23 mouse cellular contexts compared by ENCODE assay signal in genomic region chr12:55565206-55565605, GRCm38 (mm10). TPM values are rescaled to one million over a fixed set of nuclear protein-coding genes. Genes with fewer than 3 reads are reported as not detected.
DNase-seq lines count a peak whose midpoint lies in the region; ATAC-seq and TF ChIP-seq lines count a peak whose summit lies in the region.
"Had no signal": no experiment of that assay in that cellular context is flagged by ENCODE, and none has a peak within 500 bp of the region (broad histone marks: within the 10 kb centered on the region; RNA-seq: fewer than 3 reads in every experiment).

Gene Aldoart2, plus strand, starts transcription at chr12:55565239.

- ATAC-seq in erythroblast, adult 5-6 weeks (replicated peaks; ENCODE audit: low FRiP score, poor library complexity, severe bottlenecking): no peak
- ATAC-seq: CD4-positive, CD25-positive, alpha-beta regulatory T cell, adult 4 months; forebrain, embryonic 13.5 days; forebrain, postnatal 0 days; intestine, embryonic 16.5 days had no signal

- TF ChIP-seq CTCF in testis, adult 2 months (IDR thresholded peaks at IDR 0.05; ENCODE audit: control insufficient read depth, insufficient read depth, insufficient replicate concordance, low read depth, low read length): no peak

- H3K36me3 ChIP-seq in testis, adult 2 months (ENCODE audit: control insufficient read depth, insufficient read depth, low read length): no peaks in the 10 kb centered on the region
- H3K36me3 ChIP-seq: embryonic facial prominence, embryonic 13.5 days; heart, embryonic 12.5 days; hindbrain, embryonic 15.5 days had no signal

- peak; percentile 83; the same call in 1 of the 2 replicates for TF ChIP-seq POLR2A in testis, adult 2 months (IDR thresholded peaks at IDR 0.05; ENCODE audit: control insufficient read depth, low read depth, low read length)

- peak; percentile 56 to 62 for DNase-seq in cerebellum, postnatal 10 days
- no peak for DNase-seq in cerebellum, adult 8-10 months
- DNase-seq in layer of hippocampus, postnatal 10 days (ENCODE audit: low spot score in 2 of 2): peak; percentile 17 to 36
- no peak for DNase-seq in layer of hippocampus, adult 9-11 months
- no peak for DNase-seq in testis, postnatal 10 days (ENCODE audit: low spot score)
- DNase-seq: adrenal gland, adult 2 months; adrenal gland, postnatal 25 days; B cell, adult 2 months; cerebellum, adult 9-10 months; forebrain, postnatal 0 days; gastrocnemius, postnatal 14 days had no signal

- H3K4me1 ChIP-seq in testis, adult 2 months (ENCODE audit: control insufficient read depth, insufficient read depth, low read length): peaks cover 16% of the 10 kb centered on the region
- H3K4me1 ChIP-seq: embryonic facial prominence, embryonic 13.5 days; heart, embryonic 12.5 days; hindbrain, embryonic 15.5 days had no signal

- H3K27me3 ChIP-seq in testis, adult 2 months (ENCODE audit: control insufficient read depth, insufficient read depth, low read length): no peaks in the 10 kb centered on the region
- H3K27me3 ChIP-seq: embryonic facial prominence, embryonic 13.5 days; forebrain, embryonic 13.5 days; heart, embryonic 12.5 days; hindbrain, embryonic 15.5 days had no signal

- H3K4me3 ChIP-seq in testis, adult 2 months (ENCODE audit: control insufficient read depth, low read depth, low read length): peak within 1 kb of the TSS; percentile 89
- H3K4me3 ChIP-seq: embryonic facial prominence, embryonic 13.5 days; forebrain, embryonic 13.5 days; heart, embryonic 12.5 days; hindbrain, embryonic 15.5 days had no signal

- no peak within 1 kb of the TSS for H3K27ac ChIP-seq in testis, adult 2 months (ENCODE audit: control insufficient read depth, insufficient read depth, low read depth, low read length)
- H3K27ac ChIP-seq: embryonic facial prominence, embryonic 13.5 days; forebrain, embryonic 13.5 days; hindbrain, embryonic 15.5 days had no signal

RNA-seq across cellular contexts. Expression of gene Aldoart2, which starts in this region (rescaled TPM):
- total RNA-seq in layer of hippocampus, postnatal 10 days (2021): under 1 TPM in 1 of 2 experiments, not detected in 1; 0.33 TPM
- 375 and 376 TPM in 2 replicates for polyA plus RNA-seq in testis, adult 2 months (2012; rRNA removed)
- total RNA-seq in erythroblast, adult 5-6 weeks (2015; ENCODE audit: low replicate concordance): not detected in 2 replicates
- total RNA-seq in erythroblast, adult 5-6 weeks (2017; ENCODE audit: low replicate concordance): not detected in 2 replicates
- total RNA-seq: adrenal gland, postnatal 25 days; forebrain, postnatal 0 days; heart, postnatal 25 days; MEL had no signal
- polyA plus RNA-seq: adrenal gland, adult 2 months; cortical plate, adult 2 months; embryonic facial prominence, embryonic 13.5 days; forebrain, embryonic 13.5 days; heart, embryonic 12.5 days; hindbrain, embryonic 11.5 days; hindbrain, embryonic 15.5 days; intestine, embryonic 16.5 days had no signal

Comparison
In these comparisons a context has a peak if more than half of its experiments do, and no peak if none do; other contexts are left out.
1. DNase-seq: peak in cerebellum, postnatal 10 days (2 of 2); none in cerebellum, adult 8-10 months (single experiment), layer of hippocampus, adult 9-11 months (single experiment) and testis, postnatal 10 days (single experiment).
2. Peak in DNase-seq in layer of hippocampus, postnatal 10 days; RNA of the gene not detected or under 1 TPM.